Mouse (Mus musculus) embryonic facial prominence, embryonic 10.5 days (tissue): ENCODE measurements around the gene Osbp. TPM values are rescaled to one million over a fixed set of nuclear protein-coding genes. Genes with fewer than 3 reads are reported as not detected.

Experiments
- DNase-seq: peaks from one replicate; pipeline ENCODE4 v3.0.0-alpha.2; 2017; ENCODE audit warnings: low spot score
- H3K27ac ChIP-seq: fragments of 300-500 bp; sonication (generic); replicated peaks from 2 replicates; pipeline ENCODE4 v1.5.1; 2016; ENCODE audit warnings: mild to moderate bottlenecking
- H3K27me3 ChIP-seq: fragments of 300-500 bp; sonication (generic); replicated peaks from 2 replicates; pipeline ENCODE4 v1.6.1; 2016; ENCODE audit warnings: low read depth, mild to moderate bottlenecking; ENCODE audit not compliant: poor library complexity, severe bottlenecking
- H3K36me3 ChIP-seq: fragments of 300-500 bp; sonication (generic); replicated peaks from 2 replicates; pipeline ENCODE4 v1.6.1; 2016; ENCODE audit warnings: mild to moderate bottlenecking, moderate library complexity
- H3K4me1 ChIP-seq: fragments of 300-500 bp; sonication (generic); 2 replicates; pipeline ENCODE4 v1.6.1; 2016
- H3K4me3 ChIP-seq: fragments of 300-500 bp; sonication (generic); 2 replicates; pipeline ENCODE4 v1.5.1; 2016; ENCODE audit warnings: mild to moderate bottlenecking, moderate library complexity
- H3K9me3 ChIP-seq: fragments of 300-500 bp; sonication (generic); 2 replicates; pipeline ENCODE4 v1.6.1; 2016; ENCODE audit warnings: mild to moderate bottlenecking
- WGBS: fragments of 180-500 bp; shearing (Covaris S2); methylation state at CpG from one replicate; pipeline ENCODE4 v1.1.7; 2016; 5-methylcytosine and 5-hydroxymethylcytosine counted together
- polyA plus RNA-seq: library from polyadenylated mRNA; unstranded; fragments of >200 nt; fragmentation: Nextera tagmentation; extraction: Ambion mirVana; gene quantifications from 2 replicates; pipeline ENCODE4 v1.2.1, GENCODE M21; 2016

Gene Osbp
- polyA plus RNA-seq, 1 experiment from 2014 or later, result 3.5 TPM

- Histone ChIP-seq H3K27ac (no peak overlapping the region), H3K27me3 (no peaks in the 10 kb centered on the region), H3K4me1 (no peaks in the 10 kb centered on the region), H3K9me3 (no peaks in the 10 kb centered on the region), H3K4me3 (no peak overlapping the region), H3K36me3 (peaks cover 55% of the 10 kb centered on the region)
- no peak for DNase-seq
- 90% methylated on average over 6 of the region's 6 CpGs for WGBS
Observed at GRCm38 (mm10) chr19:11994703-11995431, 29.1 kb downstream of the Osbp start.

- WGBS, result 69% methylated on average over 2 of the region's 2 CpGs
- H3K27ac ChIP-seq, result no peak overlapping the region
Observed at GRCm38 (mm10) chr19:11995722-11996448, 30.1 kb downstream of the Osbp start.

GRCm38 (mm10) chr19:12001686-12002085 is 35.9 kb downstream of the Osbp start:
- peak overlapping the region; percentile 44 for H3K4me3 ChIP-seq
- 25% methylated on average over 3 of the region's 3 CpGs for WGBS
- no peaks in the 10 kb centered on the region for H3K27me3 ChIP-seq
- no peaks in the 10 kb centered on the region for H3K9me3 ChIP-seq
- no peaks in the 10 kb centered on the region for H3K36me3 ChIP-seq
- peaks cover 14% of the 10 kb centered on the region for H3K4me1 ChIP-seq
- DNase-seq, result no peak
- H3K27ac ChIP-seq, result no peak overlapping the region

More at GRCm38 (mm10) chr19:11995722-11996448, 30.1 kb downstream of the Osbp start:
- no peaks in the 10 kb centered on the region for H3K9me3 ChIP-seq
- no peak for DNase-seq
- 0 out of 2 replicates have a peak, but pooled peaks cover 4% of the 10 kb centered on the region for H3K4me1 ChIP-seq
- peaks cover 45% of the 10 kb centered on the region for H3K36me3 ChIP-seq
- no peak overlapping the region for H3K4me3 ChIP-seq
- H3K27me3 ChIP-seq, result no peaks in the 10 kb centered on the region

- Histone ChIP-seq H3K27ac (no peak overlapping the region), H3K4me3 (peak overlapping the region; percentile 44), H3K9me3 (no peaks in the 10 kb centered on the region), H3K27me3 (no peaks in the 10 kb centered on the region), H3K4me1 (peaks cover 18% of the 10 kb centered on the region), H3K36me3 (no peaks in the 10 kb centered on the region)
- 2% methylated on average over 11 of the region's 11 CpGs for WGBS
- peak; percentile 84 for DNase-seq
Observed at GRCm38 (mm10) chr19:12002125-12002524, 36.4 kb downstream of the Osbp start.

- Histone ChIP-seq H3K4me1 (peaks cover 25% of the 10 kb centered on the region), H3K36me3 (no peaks in the 10 kb centered on the region), H3K27me3 (no peaks in the 10 kb centered on the region), H3K4me3 (peak overlapping the region; percentile 44), H3K27ac (peak overlapping the region; percentile 19; the same call in 1 of the 2 replicates), H3K9me3 (no peaks in the 10 kb centered on the region)
- no peak for DNase-seq
- WGBS, result 50% methylated on average over 14 of the region's 14 CpGs
Observed at GRCm38 (mm10) chr19:12002791-12003190, 37.0 kb downstream of the Osbp start.

GRCm38 (mm10) chr19:12003568-12003967 is 37.8 kb downstream of the Osbp start:
- Histone ChIP-seq H3K9me3 (no peaks in the 10 kb centered on the region), H3K4me3 (no peak overlapping the region), H3K4me1 (peaks cover 29% of the 10 kb centered on the region), H3K27ac (no peak overlapping the region), H3K27me3 (no peaks in the 10 kb centered on the region), H3K36me3 (no peaks in the 10 kb centered on the region)
- DNase-seq, result no peak
- WGBS, result 86% methylated on average over 2 of the region's 2 CpGs

- Histone ChIP-seq H3K27me3 (no peaks in the 10 kb centered on the region), H3K27ac (no peak overlapping the region), H3K9me3 (no peaks in the 10 kb centered on the region), H3K4me1 (peaks cover 35% of the 10 kb centered on the region), H3K4me3 (peak overlapping the region; percentile 69), H3K36me3 (no peaks in the 10 kb centered on the region)
- DNase-seq, result no peak
- WGBS, result 64% methylated on average over 9 of the region's 9 CpGs
Observed at GRCm38 (mm10) chr19:12004216-12005008, 38.7 kb downstream of the Osbp start.

GRCm38 (mm10) chr19:12005376-12006360 is 39.9 kb downstream of the Osbp start:
- Histone ChIP-seq H3K4me3 (peak overlapping the region; percentile 69), H3K9me3 (no peaks in the 10 kb centered on the region), H3K36me3 (no peaks in the 10 kb centered on the region), H3K27me3 (no peaks in the 10 kb centered on the region), H3K27ac (peak overlapping the region; percentile 75), H3K4me1 (peaks cover 31% of the 10 kb centered on the region)
- under 1% methylated on average over 41 of the region's 41 CpGs for WGBS
- peak; percentile 92 for DNase-seq

GRCm38 (mm10) chr19:12006361-12006947 is 40.7 kb downstream of the Osbp start:
- Histone ChIP-seq H3K4me3 (peak overlapping the region; percentile 69), H3K9me3 (no peaks in the 10 kb centered on the region), H3K27ac (peak overlapping the region; percentile 57), H3K4me1 (peaks cover 31% of the 10 kb centered on the region), H3K36me3 (no peaks in the 10 kb centered on the region), H3K27me3 (no peaks in the 10 kb centered on the region)
- WGBS, result 1% methylated on average over 17 of the region's 17 CpGs
- peak; percentile 48 for DNase-seq

- Histone ChIP-seq H3K9me3 (no peaks in the 10 kb centered on the region), H3K4me1 (peaks cover 31% of the 10 kb centered on the region), H3K27me3 (no peaks in the 10 kb centered on the region), H3K27ac (no peak overlapping the region), H3K4me3 (peak overlapping the region; percentile 69), H3K36me3 (no peaks in the 10 kb centered on the region)
- 7% methylated on average over 17 of the region's 17 CpGs for WGBS
- peak; percentile 78 for DNase-seq
Observed at GRCm38 (mm10) chr19:12007105-12007931, 41.6 kb downstream of the Osbp start.
